Mouse (Mus musculus) embryonic facial prominence, embryonic 12.5 days (tissue): ENCODE results near the gene Yjefn3. TPM values are rescaled to one million over a fixed set of nuclear protein-coding genes. Genes with fewer than 3 reads are reported as not detected.

Source experiments
- ATAC-seq: fragments of 200-750 bp; cut with Nextera tagmentation; 2 replicates; pipeline ENCODE4 v1.8.0; 2017; ENCODE audit not compliant: insufficient number of reproducible peaks, insufficient read depth, low FRiP score, low TSS enrichment
- H3K27ac ChIP-seq: fragments of 300-500 bp; sonication (generic); 2 replicates; pipeline ENCODE4 v1.5.1; 2016; ENCODE audit warnings: mild to moderate bottlenecking
- H3K27me3 ChIP-seq: fragments of 300-500 bp; sonication (generic); 2 replicates; pipeline ENCODE4 v1.6.1; 2016; ENCODE audit warnings: mild to moderate bottlenecking, moderate library complexity
- H3K36me3 ChIP-seq: fragments of 300-500 bp; sonication (generic); 2 replicates; pipeline ENCODE4 v1.6.1; 2016; ENCODE audit warnings: mild to moderate bottlenecking
- H3K4me1 ChIP-seq: fragments of 300-500 bp; sonication (generic); 2 replicates; pipeline ENCODE4 v1.6.1; 2016
- H3K4me2 ChIP-seq: fragments of 300-500 bp; sonication (generic); replicated peaks from 2 replicates; pipeline ENCODE4 v1.6.1; 2016; ENCODE audit warnings: mild to moderate bottlenecking, moderate library complexity
- H3K4me3 ChIP-seq: fragments of 300-500 bp; sonication (generic); 2 replicates; pipeline ENCODE4 v1.5.1; 2016; ENCODE audit warnings: mild to moderate bottlenecking
- H3K9ac ChIP-seq: fragments of 300-500 bp; sonication (generic); 2 replicates; pipeline ENCODE4 v1.6.1; 2016; ENCODE audit warnings: mild to moderate bottlenecking, moderate library complexity
- H3K9me3 ChIP-seq: fragments of 300-500 bp; sonication (generic); 2 replicates; pipeline ENCODE4 v1.6.1; 2016; ENCODE audit warnings: mild to moderate bottlenecking, moderate library complexity
- WGBS: fragments of 180-500 bp; shearing (Covaris S2); methylation state at CpG from one replicate; pipeline ENCODE4 v1.1.7; 2016; 5-methylcytosine and 5-hydroxymethylcytosine counted together
- polyA plus RNA-seq: library from polyadenylated mRNA; unstranded; fragments of >200 nt; fragmentation: Nextera tagmentation; extraction: Ambion mirVana; gene quantifications from 2 replicates; pipeline ENCODE4 v1.2.1, GENCODE M21; 2016

Gene Yjefn3
- polyA plus RNA-seq, 1 experiment from 2014 or later = 4.8 TPM

DNA sequence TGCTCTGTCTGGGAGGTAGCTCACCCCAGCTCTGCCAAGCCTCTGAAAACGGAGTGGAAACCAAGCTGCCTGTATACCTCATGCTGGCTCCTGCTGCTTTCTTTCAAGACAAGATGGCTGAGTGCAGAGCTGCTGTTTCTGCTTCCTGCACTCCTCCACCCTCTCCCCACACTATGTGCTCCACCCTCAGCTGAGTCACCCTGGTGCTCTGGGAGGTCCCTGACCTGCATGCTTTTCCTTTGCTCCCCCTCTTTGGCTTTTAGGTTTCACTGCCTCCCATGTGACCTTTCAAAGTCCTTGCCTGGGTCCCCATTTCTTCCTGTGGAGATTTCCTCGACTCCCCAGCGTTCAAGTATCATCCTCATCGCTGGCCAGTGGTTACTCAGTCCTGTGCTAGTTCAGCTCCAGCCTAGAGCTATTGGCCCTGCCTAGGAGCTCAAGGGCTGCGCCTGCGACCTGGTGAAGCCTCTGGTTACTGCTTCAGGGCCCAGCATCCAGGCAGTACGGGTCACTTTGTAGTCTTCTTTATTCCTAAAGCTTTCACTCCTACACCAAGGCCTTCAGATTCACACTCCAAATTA is 51.5 kb downstream of the Yjefn3 start:
- Histone ChIP-seq H3K4me3 (no peak overlapping the region), H3K27me3 (no peaks in the 10 kb centered on the region), H3K9me3 (0 out of 2 replicates have a peak, but pooled peaks cover 2% of the 10 kb centered on the region), H3K9ac (no peak overlapping the region), H3K4me1 (no peaks in the 10 kb centered on the region), H3K36me3 (no peaks in the 10 kb centered on the region), H3K27ac (no peak overlapping the region), H3K4me2 (no peak overlapping the region)
- no peak for ATAC-seq
- WGBS = 76% methylated on average over 7 of the region's 7 CpGs

DNA sequence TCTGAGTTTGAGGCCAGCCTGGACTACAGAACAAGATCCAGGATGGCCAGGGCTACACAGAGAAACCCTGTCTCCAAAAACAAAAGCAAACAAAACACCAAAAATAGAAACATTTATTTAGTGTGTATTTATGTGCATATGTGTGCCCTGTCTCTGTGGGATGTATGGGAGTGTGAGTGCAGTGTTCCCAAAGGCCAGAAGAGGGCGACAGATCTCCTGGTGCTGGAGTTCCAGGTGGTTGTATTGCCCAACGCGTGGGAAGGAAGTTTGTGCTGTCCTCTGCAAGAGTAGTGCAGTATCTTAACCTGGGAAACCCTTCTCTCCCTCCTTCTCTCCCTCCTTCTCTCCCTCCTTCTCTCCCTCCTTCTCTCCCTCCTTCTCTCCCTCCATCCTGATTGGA is 52.6 kb downstream of the Yjefn3 start:
- H3K4me2 ChIP-seq = no peak overlapping the region
- no peak for ATAC-seq
- 47% methylated on average over 3 of the region's 3 CpGs for WGBS

DNA sequence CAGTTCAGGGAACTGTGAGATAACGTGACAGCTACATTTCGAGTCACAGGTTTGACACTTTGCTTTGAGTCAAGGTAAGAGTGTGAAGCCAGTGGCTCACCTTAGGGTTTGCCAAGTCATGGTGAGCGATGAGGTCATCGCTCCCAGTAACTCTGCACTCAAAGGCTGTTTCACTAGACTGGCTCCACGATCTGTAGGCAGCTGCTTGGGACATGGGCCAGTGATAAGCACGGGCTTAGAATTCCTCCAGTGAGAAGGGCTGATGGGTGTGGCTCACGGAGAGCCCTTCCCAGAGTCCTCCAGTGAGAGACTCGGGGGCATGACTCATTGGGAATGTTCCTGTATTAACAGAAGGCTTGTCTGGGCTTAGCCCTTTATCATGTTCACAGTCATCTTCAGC is 53.6 kb downstream of the Yjefn3 start:
- no peaks in the 10 kb centered on the region for H3K4me1 ChIP-seq
- 80% methylated on average over 8 of the region's 8 CpGs for WGBS

More for the DNA sequence above, 52.6 kb downstream of the Yjefn3 start:
- Histone ChIP-seq H3K9ac (no peak overlapping the region), H3K27ac (no peak overlapping the region), H3K4me3 (no peak overlapping the region), H3K36me3 (no peaks in the 10 kb centered on the region), H3K9me3 (0 out of 2 replicates have a peak, but pooled peaks cover 2% of the 10 kb centered on the region), H3K27me3 (no peaks in the 10 kb centered on the region), H3K4me1 (no peaks in the 10 kb centered on the region)

DNA sequence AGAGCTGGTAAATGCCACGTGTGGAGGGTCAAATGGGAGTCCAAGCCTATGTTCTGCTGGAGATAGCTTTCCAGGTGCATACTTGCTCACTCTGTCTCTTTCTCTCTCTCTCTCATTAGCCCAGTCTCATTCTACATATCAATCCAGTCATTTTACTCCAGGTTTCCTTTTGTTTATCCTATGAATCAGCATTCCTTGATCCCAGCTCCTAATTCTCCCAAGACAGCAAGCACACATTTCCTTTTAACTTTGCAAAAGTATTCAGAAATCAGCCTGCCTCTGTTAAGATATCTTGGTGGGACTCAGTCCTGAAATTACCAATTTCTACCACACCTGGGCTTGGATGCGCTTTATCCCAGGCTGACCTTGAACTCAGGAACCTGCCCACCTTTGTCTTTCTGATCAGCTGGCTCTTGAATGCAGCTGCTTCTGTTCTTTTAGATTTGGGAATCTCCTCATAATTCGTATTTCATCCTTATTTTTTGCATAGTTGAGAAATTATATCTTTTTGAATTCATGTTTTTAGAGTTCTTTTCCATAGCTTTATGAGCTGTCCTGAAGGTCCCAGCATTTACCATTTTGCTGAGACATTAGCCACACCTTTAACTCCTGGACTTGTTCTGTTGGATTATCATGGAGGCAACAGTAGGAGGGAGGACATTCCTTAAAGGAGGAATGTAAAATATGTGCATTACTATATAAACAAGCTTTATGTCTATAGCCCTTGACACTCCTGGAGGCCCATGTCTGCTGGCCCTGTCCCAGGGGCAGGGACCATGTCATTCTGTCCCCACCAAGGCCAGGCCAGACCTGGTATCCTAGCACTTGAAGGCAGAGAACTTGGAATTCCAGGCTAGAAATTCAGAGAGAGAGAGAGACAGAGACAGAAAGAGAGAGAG is 55.1 kb downstream of the Yjefn3 start:
- H3K27me3 ChIP-seq = no peaks in the 10 kb centered on the region
- H3K4me3 ChIP-seq = no peak overlapping the region
- no peak overlapping the region for H3K27ac ChIP-seq
- WGBS = 67% methylated on average over 3 of the region's 3 CpGs
- no peaks in the 10 kb centered on the region for H3K36me3 ChIP-seq
- 0 out of 2 replicates have a peak, but pooled peaks cover 2% of the 10 kb centered on the region for H3K9me3 ChIP-seq
- no peaks in the 10 kb centered on the region for H3K4me1 ChIP-seq
- no peak for ATAC-seq
- H3K9ac ChIP-seq = no peak overlapping the region
- H3K4me2 ChIP-seq = no peak overlapping the region

More for the DNA sequence above, 53.6 kb downstream of the Yjefn3 start:
- H3K4me3 ChIP-seq = no peak overlapping the region
- H3K27ac ChIP-seq = no peak overlapping the region
- no peak overlapping the region for H3K9ac ChIP-seq
- 0 out of 2 replicates have a peak, but pooled peaks cover 2% of the 10 kb centered on the region for H3K9me3 ChIP-seq
- no peaks in the 10 kb centered on the region for H3K36me3 ChIP-seq
- H3K27me3 ChIP-seq = no peaks in the 10 kb centered on the region
- no peak overlapping the region for H3K4me2 ChIP-seq
- no peak for ATAC-seq

Other genes starting within 250 kb of the Yjefn3 start
- gene Zfp964, start 248.2 kb downstream of the Yjefn3 start, polyA plus RNA-seq = 2.5 and 2.9 TPM in 2 replicates
- gene Zfp869, start 192.0 kb downstream of the Yjefn3 start, polyA plus RNA-seq = 31.8 and 33.4 TPM in 2 replicates
- gene Zfp963, start 152.7 kb downstream of the Yjefn3 start, polyA plus RNA-seq = 5.8 and 6.8 TPM in 2 replicates
- gene Gm20422, start 127.8 kb downstream of the Yjefn3 start, polyA plus RNA-seq = not detected in 2 replicates
- 52.6 and 55.3 TPM in 2 replicates for gene Atp13a1, start 111.5 kb downstream of the Yjefn3 start, polyA plus RNA-seq
- gene Zfp866, start 111.5 kb downstream of the Yjefn3 start, polyA plus RNA-seq = 38.9 and 42.6 TPM in 2 replicates
- gene Gmip, start 94.0 kb downstream of the Yjefn3 start, polyA plus RNA-seq = 9.5 and 10.4 TPM in 2 replicates
- 0.88 and 0.92 TPM in 2 replicates for gene Lpar2, start 80.3 kb downstream of the Yjefn3 start, polyA plus RNA-seq
- 13.4 and 16.0 TPM in 2 replicates for gene Pbx4, start 70.2 kb downstream of the Yjefn3 start, polyA plus RNA-seq
- gene Cilp2, start 15.0 kb downstream of the Yjefn3 start, polyA plus RNA-seq = 1.2 TPM in 2 replicates
- 4.1 and 5.1 TPM in 2 replicates for gene Tssk6, start 528 bp downstream of the Yjefn3 start, polyA plus RNA-seq
- 168 and 171 TPM in 2 replicates for gene Ndufa13, start 154 bp downstream of the Yjefn3 start, polyA plus RNA-seq
- 49.8 and 63.0 TPM in 2 replicates for gene Gatad2a, start 93.7 kb upstream of the Yjefn3 start, polyA plus RNA-seq
- gene Mau2, start 140.0 kb upstream of the Yjefn3 start, polyA plus RNA-seq = 64.0 and 65.4 TPM in 2 replicates
- 55.3 and 56.7 TPM in 2 replicates for gene Sugp1, start 140.1 kb upstream of the Yjefn3 start, polyA plus RNA-seq
- 0.58 and 1.3 TPM in 2 replicates for gene Tm6sf2, start 170.2 kb upstream of the Yjefn3 start, polyA plus RNA-seq
- gene Hapln4, start 180.7 kb upstream of the Yjefn3 start, polyA plus RNA-seq = 0.04 and 0.06 TPM in 2 replicates
- 4.1 and 6.1 TPM in 2 replicates for gene Ncan, start 218.2 kb upstream of the Yjefn3 start, polyA plus RNA-seq
- 24.2 and 25.0 TPM in 2 replicates for gene Nr2c2ap, start 228.6 kb upstream of the Yjefn3 start, polyA plus RNA-seq
- 25.8 and 28.3 TPM in 2 replicates for gene Rfxank, start 236.4 kb upstream of the Yjefn3 start, polyA plus RNA-seq
- gene Borcs8, start 236.8 kb upstream of the Yjefn3 start, polyA plus RNA-seq = 46.5 and 46.7 TPM in 2 replicates
- gene Mef2b, start 237.0 kb upstream of the Yjefn3 start, polyA plus RNA-seq = 1.4 and 1.9 TPM in 2 replicates